Mouse (Mus musculus) limb, embryonic 11.5 days (tissue): Measurements from ENCODE around the gene Gm13272. TPM values are rescaled to one million over a fixed set of nuclear protein-coding genes. Genes with fewer than 3 reads are reported as not detected.
"Not testable (repeated sequence)": the region's sequence is repeated elsewhere in the genome, so short reads cannot be mapped to it uniquely, and the experiment has no call there.

Experiments used
- ATAC-seq: fragments of 200-750 bp; cut with Nextera tagmentation; 2 replicates; pipeline ENCODE4 v1.8.0; 2017; ENCODE audit warnings: low read depth; ENCODE audit not compliant: insufficient number of reproducible peaks, low FRiP score, low TSS enrichment
- DNase-seq: peaks from one replicate; pipeline ENCODE4 v3.0.0-alpha.2; 2015; ENCODE audit warnings: low spot score
- H3K27ac ChIP-seq: fragments of 300-500 bp; sonication (generic); replicated peaks from 2 replicates; pipeline ENCODE4 v1.5.1; 2014; ENCODE audit warnings: low read depth, mild to moderate bottlenecking, low read length
- H3K27me3 ChIP-seq: fragments of 300-500 bp; sonication (generic); 2 replicates; pipeline ENCODE4 v1.6.1; 2014; ENCODE audit warnings: mild to moderate bottlenecking, low read length, mixed read lengths; ENCODE audit not compliant: control insufficient read depth, insufficient read depth
- H3K36me3 ChIP-seq: fragments of 300-500 bp; sonication (generic); 2 replicates; pipeline ENCODE4 v1.6.1; 2014; ENCODE audit warnings: mild to moderate bottlenecking, low read length, moderate library complexity, mixed read lengths; ENCODE audit not compliant: control insufficient read depth, insufficient read depth
- H3K4me1 ChIP-seq: fragments of 300-500 bp; sonication (generic); 2 replicates; pipeline ENCODE4 v1.6.1; 2014; ENCODE audit warnings: low read length, mixed read lengths; ENCODE audit not compliant: control insufficient read depth, insufficient read depth
- H3K4me2 ChIP-seq: fragments of 300-500 bp; sonication (generic); 2 replicates; pipeline ENCODE4 v1.6.1; 2014; ENCODE audit warnings: low read depth, mild to moderate bottlenecking, moderate library complexity; ENCODE audit not compliant: severe bottlenecking
- H3K4me3 ChIP-seq: fragments of 300-500 bp; sonication (generic); 2 replicates; pipeline ENCODE4 v1.5.1; 2014; ENCODE audit warnings: low read depth, low read length
- H3K9ac ChIP-seq: fragments of 300-500 bp; sonication (generic); 2 replicates; pipeline ENCODE4 v1.6.1; 2014; ENCODE audit warnings: mild to moderate bottlenecking, low read length
- H3K9me3 ChIP-seq: fragments of 300-500 bp; sonication (generic); 2 replicates; pipeline ENCODE4 v1.6.1; 2016; ENCODE audit warnings: low read length; ENCODE audit not compliant: control insufficient read depth
- WGBS: fragments of 180-500 bp; shearing (Covaris S2); extraction: QIAGEN DNeasy Blood & Tissue Kit; methylation state at CpG from one replicate; pipeline ENCODE4 v1.1.7; 2014; 5-methylcytosine and 5-hydroxymethylcytosine counted together
- polyA plus RNA-seq: library from polyadenylated mRNA; unstranded; fragments of >200 nt; fragmentation: Nextera tagmentation; extraction: Ambion mirVana; gene quantifications from 2 replicates; pipeline ENCODE4 v1.2.1, GENCODE M21; 2014

Gm13272 gene
- polyA plus RNA-seq, 1 experiment from 2014 or later: not detected

DNA sequence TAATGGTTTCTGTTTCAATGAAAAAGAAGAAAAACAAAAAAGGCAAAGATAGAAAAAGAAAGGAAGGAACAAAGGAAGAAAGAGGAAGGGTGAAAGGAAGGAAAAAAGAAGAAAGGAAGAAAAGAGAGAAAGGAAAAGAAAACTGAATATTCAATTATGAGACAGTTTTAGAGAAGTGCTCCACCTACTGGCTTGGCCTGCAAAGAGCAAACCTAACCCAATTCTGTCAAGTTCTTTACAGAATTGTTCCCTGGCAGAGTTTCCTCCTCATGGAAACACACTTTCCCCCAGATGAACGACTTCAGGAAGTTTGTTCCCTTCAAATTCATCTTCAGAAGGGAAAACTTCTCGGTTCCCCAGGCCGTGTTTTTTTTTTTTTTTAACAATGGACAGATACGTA is 43.3 kb downstream of the Gm13272 start:
- no peaks in the 10 kb centered on the region for H3K27me3 ChIP-seq
- DNase-seq (peak; percentile 26), ATAC-seq (no peak)
- WGBS: 24% methylated on average over 4 of the region's 4 CpGs
- H3K9ac ChIP-seq: no peak overlapping the region
- no peaks in the 10 kb centered on the region for H3K9me3 ChIP-seq
- no peak overlapping the region for H3K4me2 ChIP-seq
- H3K4me1 ChIP-seq: no peaks in the 10 kb centered on the region
- H3K27ac ChIP-seq: no peak overlapping the region
- H3K4me3 ChIP-seq: no peak overlapping the region
- H3K36me3 ChIP-seq: no peaks in the 10 kb centered on the region

DNA sequence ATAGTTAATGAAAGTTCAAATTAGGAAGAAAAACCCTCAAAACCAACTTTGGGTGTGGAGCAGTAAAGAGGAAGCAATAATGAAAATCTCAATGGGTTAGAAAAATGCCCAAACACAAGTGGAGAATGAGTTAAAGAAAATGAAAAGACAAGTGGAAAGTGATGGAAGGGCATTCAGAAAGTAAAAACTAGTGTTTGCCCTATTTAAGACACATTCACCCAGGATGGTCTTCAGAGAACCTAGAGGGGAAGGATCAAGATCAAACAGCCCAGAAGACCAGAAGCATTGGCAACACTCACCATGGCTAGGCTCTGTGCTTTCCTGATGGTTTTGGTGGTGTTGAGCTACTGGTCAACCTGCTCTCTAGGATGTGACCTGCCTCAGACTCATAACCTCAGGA is 47.5 kb downstream of the Gm13272 start, which contains the start of gene Ifna6:
Gene Ifna6, plus strand, starts transcription at position 301 of the 400 bp plus-strand sequence.
- H3K4me2 ChIP-seq, H3K9ac ChIP-seq, H3K9me3 ChIP-seq, DNase-seq, H3K27ac ChIP-seq, ATAC-seq, H3K4me1 ChIP-seq, H3K4me3 ChIP-seq, H3K36me3 ChIP-seq, H3K27me3 ChIP-seq: not testable (repeated sequence)

Other genes with a start within 250 kb of the Gm13272 start
- gene Ifna15, start 221.6 kb upstream of the Gm13272 start, polyA plus RNA-seq: not detected in 2 replicates
- gene Ifna14, start 208.1 kb upstream of the Gm13272 start, polyA plus RNA-seq: not detected in 2 replicates
- not detected in 2 replicates for gene Ifna9, start 187.5 kb upstream of the Gm13272 start, polyA plus RNA-seq
- gene Ifna12, start 176.5 kb upstream of the Gm13272 start, polyA plus RNA-seq: not detected in 2 replicates
- not detected in 2 replicates for gene C87499, start 145.4 kb upstream of the Gm13272 start, polyA plus RNA-seq
- gene Ifna13, start 135.4 kb upstream of the Gm13272 start, polyA plus RNA-seq: not detected in 2 replicates
- not detected in 2 replicates for gene Ifna16, start 102.9 kb upstream of the Gm13272 start, polyA plus RNA-seq
- not detected in 2 replicates for gene Ifna2, start 95.9 kb upstream of the Gm13272 start, polyA plus RNA-seq
- gene Ifnab, start 88.5 kb upstream of the Gm13272 start, polyA plus RNA-seq: not detected in 2 replicates
- 0.81 and 1.5 TPM in 2 replicates for gene Gm26566, start 58.0 kb upstream of the Gm13272 start, polyA plus RNA-seq
- gene Klhl9, start 57.4 kb upstream of the Gm13272 start, polyA plus RNA-seq: 139 and 140 TPM in 2 replicates
- not detected in 2 replicates for gene Gm13271, start 25.0 kb upstream of the Gm13272 start, polyA plus RNA-seq
- 0.13 TPM in 1 of 2 replicates, not detected in the other for gene Gm13283, start 19.7 kb upstream of the Gm13272 start, polyA plus RNA-seq
- gene Gm13290, start 6.0 kb upstream of the Gm13272 start, polyA plus RNA-seq: 0.38 TPM in 1 of 2 replicates, not detected in the other
- gene Gm13289, start 2.9 kb upstream of the Gm13272 start, polyA plus RNA-seq: not detected in 2 replicates
- gene Ifnz, start 2.3 kb downstream of the Gm13272 start, polyA plus RNA-seq: not detected in 2 replicates
- not detected in 2 replicates for gene Gm13276, start 5.9 kb downstream of the Gm13272 start, polyA plus RNA-seq
- gene Gm13277, start 8.8 kb downstream of the Gm13272 start, polyA plus RNA-seq: not detected in 2 replicates
- not detected in 2 replicates for gene Gm13278, start 11.7 kb downstream of the Gm13272 start, polyA plus RNA-seq
- gene Gm13275, start 14.6 kb downstream of the Gm13272 start, polyA plus RNA-seq: not detected in 2 replicates
- gene Gm13279, start 17.5 kb downstream of the Gm13272 start, polyA plus RNA-seq: not detected in 2 replicates
- 1.1 and 1.4 TPM in 2 replicates for gene Gm13285, start 19.8 kb downstream of the Gm13272 start, polyA plus RNA-seq
- gene Gm13287, start 23.4 kb downstream of the Gm13272 start, polyA plus RNA-seq: not detected in 2 replicates
- not detected in 2 replicates for gene Gm13288, start 25.7 kb downstream of the Gm13272 start, polyA plus RNA-seq
- gene Ifna7, start 36.4 kb downstream of the Gm13272 start, polyA plus RNA-seq: not detected in 2 replicates
- not detected in 2 replicates for gene Ifna11, start 40.1 kb downstream of the Gm13272 start, polyA plus RNA-seq
- not detected in 2 replicates for gene Ifna6, start 47.6 kb downstream of the Gm13272 start, polyA plus RNA-seq
- not detected in 2 replicates for gene Ifna5, start 55.7 kb downstream of the Gm13272 start, polyA plus RNA-seq
- not detected in 2 replicates for gene Ifna4, start 62.0 kb downstream of the Gm13272 start, polyA plus RNA-seq
- not detected in 2 replicates for gene Ifna1, start 70.2 kb downstream of the Gm13272 start, polyA plus RNA-seq
- not detected in 2 replicates for gene Ifne, start 100.4 kb downstream of the Gm13272 start, polyA plus RNA-seq